Mouse (Mus musculus) forebrain, embryonic 15.5 days (tissue): ENCODE measurements around the gene Apoa4. TPM values are rescaled to one million over a fixed set of nuclear protein-coding genes. Genes with fewer than 3 reads are reported as not detected.

ENCODE experiments used
- ATAC-seq: fragments of 200-750 bp; cut with Nextera tagmentation; replicated peaks from 2 replicates; pipeline ENCODE4 v1.8.0; 2017; ENCODE audit warnings: mild to moderate bottlenecking, moderate TSS enrichment, moderate library complexity
- H3K27ac ChIP-seq: fragments of 300-500 bp; sonication (generic); replicated peaks from 2 replicates; pipeline ENCODE4 v1.5.1; 2015; ENCODE audit warnings: mild to moderate bottlenecking, inconsistent platforms
- H3K27me3 ChIP-seq: fragments of 300-500 bp; sonication (generic); 2 replicates; pipeline ENCODE4 v1.6.1; 2015; ENCODE audit warnings: inconsistent platforms
- H3K36me3 ChIP-seq: fragments of 300-500 bp; sonication (generic); 2 replicates; pipeline ENCODE4 v1.6.1; 2015; ENCODE audit warnings: mild to moderate bottlenecking, inconsistent platforms
- H3K4me1 ChIP-seq: fragments of 300-500 bp; sonication (generic); 2 replicates; pipeline ENCODE4 v1.6.1; 2015; ENCODE audit warnings: inconsistent platforms
- H3K4me2 ChIP-seq: fragments of 300-500 bp; sonication (generic); replicated peaks from 2 replicates; pipeline ENCODE4 v1.6.1; 2015; ENCODE audit warnings: mild to moderate bottlenecking, inconsistent platforms
- H3K4me3 ChIP-seq: fragments of 300-500 bp; sonication (generic); 2 replicates; pipeline ENCODE4 v1.5.1; 2015; ENCODE audit warnings: mild to moderate bottlenecking, inconsistent platforms
- H3K9ac ChIP-seq: fragments of 300-500 bp; sonication (generic); replicated peaks from 2 replicates; pipeline ENCODE4 v1.6.1; 2015; ENCODE audit warnings: mild to moderate bottlenecking, inconsistent platforms
- H3K9me3 ChIP-seq: fragments of 300-500 bp; sonication (generic); 2 replicates; pipeline ENCODE4 v1.6.1; 2016; ENCODE audit warnings: inconsistent platforms
- WGBS: fragments of 180-500 bp; shearing (Covaris S2); methylation state at CpG from one replicate; pipeline ENCODE4 v1.1.7; 2015; ENCODE audit warnings: mixed read lengths; 5-methylcytosine and 5-hydroxymethylcytosine counted together
- polyA plus RNA-seq: library from polyadenylated mRNA; unstranded; fragments of >200 nt; fragmentation: Nextera tagmentation; extraction: Ambion mirVana; gene quantifications from 2 replicates; pipeline ENCODE4 v1.2.1, GENCODE M21; 2015

Apoa4 gene
- polyA plus RNA-seq, 1 experiment from 2014 or later, result not detected

- WGBS, result 15% methylated on average over 37 of the region's 37 CpGs
- peak; percentile 97 for ATAC-seq
- 0 out of 2 replicates have a peak overlapping the region, but pooled peaks have one; percentile 17 for H3K27ac ChIP-seq
These were observed 10.7 kb upstream of the Apoa4 start for GRCm38 (mm10) chr9:46229573-46230449.

GRCm38 (mm10) chr9:46230450-46230975 lies 10.0 kb upstream of the Apoa4 start:
- WGBS, result 13% methylated on average over 13 of the region's 13 CpGs
- H3K4me3 ChIP-seq, result peak overlapping the region; percentile 43
- peaks cover 7% of the 10 kb centered on the region for H3K4me1 ChIP-seq
- ATAC-seq, result peak; percentile 30; the same call in 1 of the 2 replicates
- H3K36me3 ChIP-seq, result no peaks in the 10 kb centered on the region
- peak overlapping the region; percentile 43 for H3K9ac ChIP-seq
- 0 out of 2 replicates have a peak overlapping the region, but pooled peaks have one; percentile 17 for H3K27ac ChIP-seq
- H3K27me3 ChIP-seq, result no peaks in the 10 kb centered on the region
- no peaks in the 10 kb centered on the region for H3K9me3 ChIP-seq
- peak overlapping the region; percentile 68 for H3K4me2 ChIP-seq

More at GRCm38 (mm10) chr9:46229573-46230449, 10.7 kb upstream of the Apoa4 start:
- no peaks in the 10 kb centered on the region for H3K27me3 ChIP-seq
- peak overlapping the region; percentile 43 for H3K9ac ChIP-seq
- H3K4me3 ChIP-seq, result peak overlapping the region; percentile 43
- H3K4me2 ChIP-seq, result peak overlapping the region; percentile 68
- H3K36me3 ChIP-seq, result no peaks in the 10 kb centered on the region
- H3K9me3 ChIP-seq, result no peaks in the 10 kb centered on the region
- H3K4me1 ChIP-seq, result peaks cover 7% of the 10 kb centered on the region

- Histone ChIP-seq H3K9ac (no peak overlapping the region), H3K36me3 (no peaks in the 10 kb centered on the region), H3K27me3 (no peaks in the 10 kb centered on the region), H3K4me1 (peaks cover 4% of the 10 kb centered on the region), H3K4me3 (no peak overlapping the region), H3K27ac (no peak overlapping the region), H3K9me3 (no peaks in the 10 kb centered on the region), H3K4me2 (no peak overlapping the region)
- no peak for ATAC-seq
- WGBS, result 82% methylated on average over 6 of the region's 6 CpGs
These were observed 5.3 kb upstream of the Apoa4 start for GRCm38 (mm10) chr9:46235196-46235595.

- Histone ChIP-seq H3K9ac (no peak within 1 kb of the TSS), H3K4me3 (no peak within 1 kb of the TSS), H3K9me3 (no peaks in the 10 kb centered on the region), H3K27me3 (no peaks in the 10 kb centered on the region), H3K4me1 (peaks cover 2% of the 10 kb centered on the region), H3K36me3 (no peaks in the 10 kb centered on the region), H3K27ac (no peak within 1 kb of the TSS), H3K4me2 (no peak within 1 kb of the TSS)
- ATAC-seq, result no peak
These were observed 5.1 kb upstream of the Apoa4 start, which contains the start of gene Apoc3 for GRCm38 (mm10) chr9:46235596-46235648. Gene Apoc3 (minus strand): TSS chr9:46235636.

DNA sequence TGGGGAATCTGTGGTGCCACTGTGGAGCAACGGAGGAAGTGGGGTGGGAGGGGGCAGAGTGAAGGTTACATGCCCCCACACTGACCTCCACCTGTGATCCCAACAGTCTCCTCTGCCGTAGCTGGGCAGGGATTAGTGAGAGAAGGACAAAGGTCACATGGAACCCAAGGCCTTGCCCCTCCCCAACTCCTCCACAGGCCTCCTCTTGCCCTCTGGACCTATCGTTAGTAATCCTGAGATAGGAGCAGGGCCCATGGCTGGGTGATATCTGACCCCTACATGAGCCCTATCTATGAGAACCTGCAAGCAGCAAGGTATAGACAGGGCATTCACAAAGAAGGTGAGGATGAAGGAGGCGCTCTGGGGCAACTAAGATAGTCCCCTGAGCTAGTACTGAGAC lies 4.8 kb upstream of the Apoa4 start:
- WGBS, result 51% methylated on average over 4 of the region's 4 CpGs
- Histone ChIP-seq H3K4me3 (no peak overlapping the region), H3K27me3 (no peaks in the 10 kb centered on the region), H3K4me2 (no peak overlapping the region), H3K9me3 (no peaks in the 10 kb centered on the region), H3K27ac (no peak overlapping the region), H3K4me1 (no peaks in the 10 kb centered on the region), H3K9ac (no peak overlapping the region), H3K36me3 (no peaks in the 10 kb centered on the region)
- no peak for ATAC-seq

- H3K9ac ChIP-seq, result no peak overlapping the region
- no peak overlapping the region for H3K4me3 ChIP-seq
- H3K4me2 ChIP-seq, result no peak overlapping the region
- ATAC-seq, result no peak
- WGBS, result 87% methylated on average over 7 of the region's 7 CpGs
- H3K4me1 ChIP-seq, result no peaks in the 10 kb centered on the region
- no peak overlapping the region for H3K27ac ChIP-seq
- no peaks in the 10 kb centered on the region for H3K36me3 ChIP-seq
- no peaks in the 10 kb centered on the region for H3K27me3 ChIP-seq
- no peaks in the 10 kb centered on the region for H3K9me3 ChIP-seq
These were observed 1.6 kb upstream of the Apoa4 start for GRCm38 (mm10) chr9:46238850-46239249.

GRCm38 (mm10) chr9:46241818-46242217 lies 1.3 kb downstream of the Apoa4 start:
- Histone ChIP-seq H3K27ac (no peak overlapping the region), H3K4me1 (no peaks in the 10 kb centered on the region), H3K4me3 (no peak overlapping the region), H3K27me3 (no peaks in the 10 kb centered on the region), H3K36me3 (no peaks in the 10 kb centered on the region), H3K9ac (no peak overlapping the region), H3K9me3 (no peaks in the 10 kb centered on the region), H3K4me2 (no peak overlapping the region)
- no peak for ATAC-seq
- 71% methylated on average over 2 of the region's 2 CpGs for WGBS

GRCm38 (mm10) chr9:46243122-46243521 lies 2.6 kb downstream of the Apoa4 start:
- no peaks in the 10 kb centered on the region for H3K4me1 ChIP-seq
- no peaks in the 10 kb centered on the region for H3K9me3 ChIP-seq
- no peak overlapping the region for H3K4me2 ChIP-seq
- no peak for ATAC-seq
- H3K27me3 ChIP-seq, result peaks cover 6% of the 10 kb centered on the region; the same call in 1 of the 2 replicates
- H3K27ac ChIP-seq, result no peak overlapping the region
- H3K9ac ChIP-seq, result no peak overlapping the region
- WGBS, result 71% methylated on average over 4 of the region's 4 CpGs
- H3K4me3 ChIP-seq, result no peak overlapping the region
- no peaks in the 10 kb centered on the region for H3K36me3 ChIP-seq

DNA sequence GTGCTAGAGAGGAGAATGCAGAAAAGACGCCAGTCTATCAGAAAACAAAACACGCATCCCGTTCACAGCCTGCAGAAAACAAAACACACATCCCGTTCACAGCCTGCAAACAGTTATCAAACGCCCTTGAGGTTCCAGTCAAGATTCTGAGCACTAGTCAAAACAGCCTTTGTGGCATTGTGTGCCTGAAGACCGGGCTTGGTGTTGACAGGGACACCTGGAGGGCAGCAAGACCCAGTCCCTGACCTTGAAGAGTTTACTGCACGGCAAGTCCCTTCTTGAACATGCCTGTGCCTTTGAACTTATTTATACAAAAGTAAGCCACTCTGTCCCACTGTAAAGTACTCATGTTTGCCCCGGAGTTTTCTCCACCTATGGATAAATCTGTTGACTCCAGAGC lies 3.1 kb downstream of the Apoa4 start:
- Histone ChIP-seq H3K36me3 (no peaks in the 10 kb centered on the region), H3K4me1 (no peaks in the 10 kb centered on the region), H3K4me3 (no peak overlapping the region), H3K27me3 (peaks cover 6% of the 10 kb centered on the region; the same call in 1 of the 2 replicates), H3K4me2 (no peak overlapping the region), H3K27ac (no peak overlapping the region), H3K9ac (no peak overlapping the region), H3K9me3 (no peaks in the 10 kb centered on the region)
- 42% methylated on average over 8 of the region's 8 CpGs for WGBS
- ATAC-seq, result no peak

GRCm38 (mm10) chr9:46246752-46247324 lies 6.3 kb downstream of the Apoa4 start:
- H3K9me3 ChIP-seq, result no peaks in the 10 kb centered on the region
- H3K4me2 ChIP-seq, result no peak overlapping the region
- peaks cover 6% of the 10 kb centered on the region; the same call in 1 of the 2 replicates for H3K27me3 ChIP-seq
- no peaks in the 10 kb centered on the region for H3K36me3 ChIP-seq
- no peak overlapping the region for H3K9ac ChIP-seq
- peak; percentile 80; the same call in 1 of the 2 replicates for ATAC-seq
- no peaks in the 10 kb centered on the region for H3K4me1 ChIP-seq
- H3K4me3 ChIP-seq, result no peak overlapping the region
- H3K27ac ChIP-seq, result no peak overlapping the region
- WGBS, result 24% methylated on average over 11 of the region's 11 CpGs

DNA sequence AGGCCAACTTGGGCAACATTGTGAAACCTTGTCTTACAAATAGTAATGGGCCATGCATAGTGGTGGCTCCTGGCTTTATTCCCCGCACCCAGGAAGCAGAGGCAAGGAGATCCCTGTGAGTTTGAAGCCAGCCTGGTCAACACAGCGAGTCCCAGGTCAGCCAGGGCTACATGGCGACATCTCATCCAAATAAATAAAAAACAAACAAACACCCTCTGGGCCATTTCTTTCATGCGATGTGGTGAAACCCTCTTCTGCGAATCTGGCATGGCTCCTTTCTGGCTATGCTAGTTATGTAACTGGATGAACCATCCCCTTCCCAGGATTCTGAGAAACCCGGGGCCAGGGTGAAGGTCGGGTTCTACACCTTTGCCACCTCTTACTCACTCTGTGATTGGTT lies 15.7 kb downstream of the Apoa4 start:
- no peak overlapping the region for H3K9ac ChIP-seq
- H3K9me3 ChIP-seq, result no peaks in the 10 kb centered on the region
- no peaks in the 10 kb centered on the region for H3K27me3 ChIP-seq
- WGBS, result 87% methylated on average over 7 of the region's 7 CpGs
- H3K4me2 ChIP-seq, result no peak overlapping the region
- no peak overlapping the region for H3K4me3 ChIP-seq
- ATAC-seq, result no peak
- H3K27ac ChIP-seq, result no peak overlapping the region
- H3K4me1 ChIP-seq, result no peaks in the 10 kb centered on the region
- no peaks in the 10 kb centered on the region for H3K36me3 ChIP-seq

DNA sequence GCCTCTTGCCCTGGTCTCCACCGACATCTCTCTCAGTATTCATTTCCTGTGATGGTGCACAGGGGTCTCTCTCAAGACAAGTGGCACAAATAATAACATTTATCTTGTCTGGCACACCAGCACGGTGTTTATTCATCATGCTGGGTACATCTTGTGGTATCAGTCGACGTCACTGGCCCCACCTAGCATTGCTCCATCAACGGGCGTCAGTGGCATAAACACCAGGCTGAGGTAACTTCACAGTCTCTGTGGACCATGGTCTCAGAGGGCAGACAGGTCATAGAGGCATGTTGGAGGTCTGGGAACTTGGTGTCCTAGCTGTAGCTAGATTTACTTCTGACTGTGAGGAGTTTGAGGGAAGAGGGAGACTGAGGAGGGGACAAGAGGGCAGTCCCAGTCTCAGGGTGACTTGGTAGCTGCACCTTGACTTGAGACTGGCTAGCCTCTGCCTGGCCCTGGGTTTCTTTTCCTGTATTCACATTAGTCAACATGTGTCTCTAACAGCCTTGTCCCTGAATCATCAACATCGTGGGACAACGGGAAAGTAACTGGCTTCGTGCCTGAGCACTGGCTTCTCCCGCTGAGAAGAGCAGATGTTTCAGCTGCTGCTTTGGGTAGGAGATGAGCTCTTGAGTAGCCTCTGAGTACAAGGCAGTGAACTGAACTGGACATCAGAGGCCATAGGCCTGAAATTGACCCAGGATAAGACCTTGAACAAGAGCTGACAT lies 16.3 kb downstream of the Apoa4 start:
- Histone ChIP-seq H3K27me3 (no peaks in the 10 kb centered on the region), H3K4me3 (no peak overlapping the region), H3K9me3 (no peaks in the 10 kb centered on the region), H3K36me3 (no peaks in the 10 kb centered on the region), H3K27ac (no peak overlapping the region), H3K4me2 (no peak overlapping the region), H3K9ac (no peak overlapping the region), H3K4me1 (no peaks in the 10 kb centered on the region)
- 90% methylated on average over 10 of the region's 10 CpGs for WGBS
- ATAC-seq, result no peak
